Mouse (Mus musculus) myocyte (in vitro differentiated cells): ENCODE results near the gene Eif4b.
A peak's percentile ranks its signal among the peaks of the same experiment; 100 is the strongest.

Experiments used
- CEBPB ChIP-seq: IDR thresholded peaks from 2 replicates; pipeline ENCODE4 v1.6.1; 2011; ENCODE audit warnings: mild to moderate bottlenecking, moderate library complexity; ENCODE audit not compliant: poor library complexity, insufficient read depth, severe bottlenecking
- E2F4 ChIP-seq: IDR thresholded peaks from one replicate; pipeline ENCODE4 v1.6.1; 2011; ENCODE audit warnings: mild to moderate bottlenecking, control low read depth, moderate library complexity; ENCODE audit not compliant: insufficient read depth
- MAX ChIP-seq: IDR thresholded peaks from one replicate; pipeline ENCODE4 v1.6.1; 2011; ENCODE audit warnings: low read depth, mild to moderate bottlenecking, control low read depth
- MYOD1 ChIP-seq, 3 experiments: IDR thresholded peaks; one replicate each; pipeline ENCODE4 v1.6.1; 2011; ENCODE audit warnings: control low read depth in 2 of 3, low read depth in 2 of 3, mild to moderate bottlenecking in 2 of 3, moderate library complexity in 1 of 3; ENCODE audit not compliant: insufficient read length in 2 of 3, control insufficient read depth in 1 of 3
- MYOG ChIP-seq, 3 experiments: IDR thresholded peaks; one replicate each; pipeline ENCODE4 v1.6.1; 2011; ENCODE audit warnings: control low read depth in 2 of 3, low read depth in 2 of 3, mild to moderate bottlenecking in 2 of 3; ENCODE audit not compliant: insufficient read length in 2 of 3, control insufficient read depth in 1 of 3, insufficient read depth in 1 of 3
- POLR2A ChIP-seq: IDR thresholded peaks from one replicate; pipeline ENCODE4 v1.6.1; 2011; ENCODE audit warnings: low read depth, mild to moderate bottlenecking, control low read depth, moderate library complexity; ENCODE audit not compliant: insufficient read length
- POLR2AphosphoS2 ChIP-seq: IDR thresholded peaks from one replicate; pipeline ENCODE4 v1.6.1; 2011; ENCODE audit warnings: low read depth, control low read depth; ENCODE audit not compliant: insufficient read length
- TCF12 ChIP-seq: IDR thresholded peaks from one replicate; pipeline ENCODE4 v1.6.1; 2011; ENCODE audit warnings: mild to moderate bottlenecking, control low read depth; ENCODE audit not compliant: poor library complexity, insufficient read depth, severe bottlenecking
- TCF3 ChIP-seq: IDR thresholded peaks from one replicate; pipeline ENCODE4 v1.6.1; 2011; ENCODE audit warnings: low read depth, control low read depth; ENCODE audit not compliant: insufficient read length
- USF1 ChIP-seq: IDR thresholded peaks from one replicate; pipeline ENCODE4 v1.6.1; 2011; ENCODE audit warnings: low read depth, mild to moderate bottlenecking, control low read depth, moderate library complexity

- TF ChIP-seq POLR2A (peak; percentile 91), USF1 (no peak), MAX (no peak), TCF12 (no peak), POLR2AphosphoS2 (peak; percentile 88), CEBPB (no peak), E2F4 (no peak), MYOD1 (IDR thresholded peaks at IDR 0.05; ENCODE audit: control insufficient read depth in 1 of 3, insufficient read length in 2 of 3, low read depth in 2 of 3) (peak in 1 of 3 experiments; percentile 56), MYOG (IDR thresholded peaks at IDR 0.05; ENCODE audit: control insufficient read depth in 1 of 3, insufficient read depth in 1 of 3, insufficient read length in 2 of 3, low read depth in 2 of 3) (peak in 1 of 3 experiments; percentile 41), TCF3 (no peak)
These were observed 26.8 kb downstream of the Eif4b start, which contains the start of gene Tns2 for GRCm38 (mm10) chr15:102100161-102100981.
